Mouse (Mus musculus) limb, embryonic 11.5 days (tissue): ENCODE data around the gene Ttll12. TPM values are rescaled to one million over a fixed set of nuclear protein-coding genes. Genes with fewer than 3 reads are reported as not detected.

Experiments
- ATAC-seq: fragments of 200-750 bp; cut with Nextera tagmentation; 2 replicates; pipeline ENCODE4 v1.8.0; 2017; ENCODE audit warnings: low read depth; ENCODE audit not compliant: insufficient number of reproducible peaks, low FRiP score, low TSS enrichment
- DNase-seq: peaks from one replicate; pipeline ENCODE4 v3.0.0-alpha.2; 2015; ENCODE audit warnings: low spot score
- H3K27ac ChIP-seq: fragments of 300-500 bp; sonication (generic); replicated peaks from 2 replicates; pipeline ENCODE4 v1.5.1; 2014; ENCODE audit warnings: low read depth, mild to moderate bottlenecking, low read length
- H3K27me3 ChIP-seq: fragments of 300-500 bp; sonication (generic); 2 replicates; pipeline ENCODE4 v1.6.1; 2014; ENCODE audit warnings: mild to moderate bottlenecking, low read length, mixed read lengths; ENCODE audit not compliant: control insufficient read depth, insufficient read depth
- H3K36me3 ChIP-seq: fragments of 300-500 bp; sonication (generic); 2 replicates; pipeline ENCODE4 v1.6.1; 2014; ENCODE audit warnings: mild to moderate bottlenecking, low read length, moderate library complexity, mixed read lengths; ENCODE audit not compliant: control insufficient read depth, insufficient read depth
- H3K4me1 ChIP-seq: fragments of 300-500 bp; sonication (generic); 2 replicates; pipeline ENCODE4 v1.6.1; 2014; ENCODE audit warnings: low read length, mixed read lengths; ENCODE audit not compliant: control insufficient read depth, insufficient read depth
- H3K4me2 ChIP-seq: fragments of 300-500 bp; sonication (generic); 2 replicates; pipeline ENCODE4 v1.6.1; 2014; ENCODE audit warnings: low read depth, mild to moderate bottlenecking, moderate library complexity; ENCODE audit not compliant: severe bottlenecking
- H3K4me3 ChIP-seq: fragments of 300-500 bp; sonication (generic); 2 replicates; pipeline ENCODE4 v1.5.1; 2014; ENCODE audit warnings: low read depth, low read length
- H3K9ac ChIP-seq: fragments of 300-500 bp; sonication (generic); 2 replicates; pipeline ENCODE4 v1.6.1; 2014; ENCODE audit warnings: mild to moderate bottlenecking, low read length
- H3K9me3 ChIP-seq: fragments of 300-500 bp; sonication (generic); 2 replicates; pipeline ENCODE4 v1.6.1; 2016; ENCODE audit warnings: low read length; ENCODE audit not compliant: control insufficient read depth
- WGBS: fragments of 180-500 bp; shearing (Covaris S2); extraction: QIAGEN DNeasy Blood & Tissue Kit; methylation state at CpG from one replicate; pipeline ENCODE4 v1.1.7; 2014; 5-methylcytosine and 5-hydroxymethylcytosine counted together
- polyA plus RNA-seq: library from polyadenylated mRNA; unstranded; fragments of >200 nt; fragmentation: Nextera tagmentation; extraction: Ambion mirVana; gene quantifications from 2 replicates; pipeline ENCODE4 v1.2.1, GENCODE M21; 2014

Gene Ttll12
- 55.8 and 59.1 TPM in 2 replicates for polyA plus RNA-seq

DNA sequence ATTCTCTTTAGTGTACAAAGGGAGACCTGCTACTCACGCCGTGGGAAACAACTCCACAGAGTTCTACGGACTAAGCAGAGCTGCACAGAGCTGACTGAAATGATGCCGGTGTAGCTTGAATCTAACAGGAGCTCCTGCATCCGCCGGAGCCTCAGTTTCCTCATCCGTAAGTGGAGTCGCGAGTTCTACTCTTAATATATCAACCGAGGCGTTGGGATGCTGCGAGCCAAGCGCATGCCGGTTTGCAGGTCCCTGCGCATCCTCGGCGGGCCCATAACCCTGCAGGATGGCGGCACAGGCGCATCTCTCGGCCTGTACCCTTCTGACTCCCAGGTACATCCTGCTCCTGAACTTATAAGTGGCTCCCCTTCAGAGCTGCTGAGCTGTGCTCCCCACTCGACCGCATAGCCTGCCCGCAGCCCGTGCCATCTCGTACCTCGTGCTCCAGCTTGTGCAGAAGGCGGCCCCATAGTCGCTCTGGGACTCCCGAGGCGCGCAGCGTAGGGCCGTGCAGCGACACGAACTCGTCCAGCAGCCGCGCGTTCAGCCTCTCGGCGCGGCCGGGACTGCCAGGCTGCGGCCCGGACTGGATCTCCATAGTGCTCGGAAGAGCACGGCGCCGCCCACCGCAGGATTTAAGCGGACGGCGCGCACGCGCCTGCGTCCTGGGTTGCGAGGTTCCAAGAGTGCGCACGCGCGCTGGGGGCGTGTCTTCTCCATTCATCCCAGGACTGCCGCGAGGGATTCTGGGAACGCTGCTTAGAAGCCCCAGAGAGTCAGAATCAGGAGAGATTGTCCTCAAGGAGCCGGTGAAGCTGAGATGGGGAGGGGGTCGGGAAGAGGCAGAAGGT is at the start of gene Ttll12:
Ttll12 (minus strand) TSS at position 645 of the 851 bp plus-strand sequence.
- Histone ChIP-seq H3K4me2 (peak within 1 kb of the TSS; percentile 92), H3K27ac (peak within 1 kb of the TSS; percentile 30; the same call in 1 of the 2 replicates), H3K4me3 (peak within 1 kb of the TSS; percentile 87), H3K9ac (peak within 1 kb of the TSS; percentile 83), H3K36me3 (peaks cover 2% of the 10 kb centered on the region; the same call in 1 of the 2 replicates), H3K9me3 (no peaks in the 10 kb centered on the region), H3K27me3 (no peaks in the 10 kb centered on the region), H3K4me1 (peaks cover 11% of the 10 kb centered on the region)
- ATAC-seq (peak; percentile 86), DNase-seq (peak; percentile 97)
- under 1% methylated on average over 68 of the region's 68 CpGs for WGBS

DNA sequence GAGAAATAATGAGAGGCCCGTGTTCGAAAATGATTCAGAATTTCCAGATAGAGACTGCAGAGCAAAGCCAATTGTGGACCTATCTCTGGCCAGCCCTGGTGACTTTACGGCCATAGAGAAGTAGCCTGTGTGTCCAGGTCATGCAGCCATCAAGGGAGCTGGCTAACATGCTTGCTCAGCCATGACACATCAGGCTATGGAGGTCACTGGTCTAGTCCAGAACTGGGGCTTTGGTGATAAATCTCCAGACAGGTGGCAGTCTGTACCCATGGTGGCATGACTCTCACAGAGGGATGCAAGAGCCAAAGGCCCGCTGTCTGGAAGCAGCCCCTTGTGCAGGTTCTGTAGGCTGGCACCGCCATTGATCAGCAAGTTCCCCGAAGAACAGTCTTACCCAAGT is 47.6 kb upstream of the Ttll12 start:
- H3K9ac ChIP-seq, result no peak overlapping the region
- H3K4me2 ChIP-seq, result no peak overlapping the region
- H3K4me3 ChIP-seq, result no peak overlapping the region
- H3K4me1 ChIP-seq, result peaks cover 28% of the 10 kb centered on the region
- ATAC-seq (no peak), DNase-seq (no peak)
- peaks cover 3% of the 10 kb centered on the region; the same call in 1 of the 2 replicates for H3K36me3 ChIP-seq
- H3K27me3 ChIP-seq, result no peaks in the 10 kb centered on the region
- 96% methylated on average over 6 of the region's 6 CpGs for WGBS
- no peaks in the 10 kb centered on the region for H3K9me3 ChIP-seq
- H3K27ac ChIP-seq, result no peak overlapping the region

DNA sequence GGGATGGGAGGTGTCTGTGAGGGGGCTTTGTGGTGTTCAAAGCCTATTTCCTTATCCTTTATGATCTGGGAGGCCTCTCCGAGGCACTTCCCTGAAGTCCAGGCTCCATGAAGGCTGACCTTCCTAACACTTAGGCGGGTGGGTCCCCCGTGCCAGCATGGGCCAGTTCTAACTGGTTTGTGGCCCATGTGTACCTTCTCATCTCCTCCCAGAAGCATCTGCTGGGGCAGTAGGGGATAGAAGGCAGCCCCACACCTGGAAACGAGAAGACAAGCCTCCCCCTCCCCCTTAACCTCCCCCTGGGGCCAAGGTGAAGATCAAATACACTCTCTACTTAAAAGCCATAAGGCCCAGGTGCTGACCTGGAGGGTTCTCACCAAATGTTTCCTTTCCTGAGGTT is 45.3 kb upstream of the Ttll12 start:
- WGBS, result 4% methylated on average over 4 of the region's 4 CpGs
- peak; percentile 53 for DNase-seq

DNA sequence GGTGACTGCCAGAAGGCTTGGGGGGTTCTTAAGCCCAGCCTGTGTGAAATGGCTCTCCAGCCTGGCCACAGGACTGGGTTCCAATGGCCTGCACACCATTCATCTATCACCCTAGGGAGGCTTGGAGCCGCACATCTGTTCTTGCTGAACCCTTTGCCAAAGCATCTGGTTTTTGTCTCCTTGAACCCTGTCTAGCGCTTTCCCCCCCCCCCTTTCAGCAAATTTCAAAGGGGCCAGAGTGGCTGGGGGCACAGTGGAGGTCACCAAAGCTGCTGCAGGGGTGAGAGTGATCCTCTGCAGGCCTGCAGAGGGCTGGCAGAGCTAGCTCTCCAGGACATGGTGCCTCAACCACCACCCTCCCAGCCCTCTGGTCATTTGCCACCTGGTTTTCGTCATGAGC is 44.2 kb upstream of the Ttll12 start:
- Histone ChIP-seq H3K4me1 (peaks cover 30% of the 10 kb centered on the region), H3K4me3 (no peak overlapping the region), H3K27ac (peak overlapping the region; percentile 64; the same call in 1 of the 2 replicates), H3K9me3 (no peaks in the 10 kb centered on the region), H3K4me2 (no peak overlapping the region), H3K27me3 (no peaks in the 10 kb centered on the region), H3K9ac (no peak overlapping the region), H3K36me3 (0 out of 2 replicates have a peak, but pooled peaks cover 2% of the 10 kb centered on the region)
- whole genome bisulfite sequencing, result 8% methylated on average over 3 of the region's 3 CpGs
- ATAC-seq, result peak; percentile 82
- DNase-seq, result peak; percentile 85

More for the DNA sequence above, 45.3 kb upstream of the Ttll12 start:
- Histone ChIP-seq H3K9me3 (no peaks in the 10 kb centered on the region), H3K4me1 (peaks cover 30% of the 10 kb centered on the region), H3K9ac (no peak overlapping the region), H3K4me3 (no peak overlapping the region), H3K27me3 (no peaks in the 10 kb centered on the region), H3K4me2 (no peak overlapping the region), H3K36me3 (0 out of 2 replicates have a peak, but pooled peaks cover 2% of the 10 kb centered on the region), H3K27ac (peak overlapping the region; percentile 68)
- no peak for ATAC-seq

DNA sequence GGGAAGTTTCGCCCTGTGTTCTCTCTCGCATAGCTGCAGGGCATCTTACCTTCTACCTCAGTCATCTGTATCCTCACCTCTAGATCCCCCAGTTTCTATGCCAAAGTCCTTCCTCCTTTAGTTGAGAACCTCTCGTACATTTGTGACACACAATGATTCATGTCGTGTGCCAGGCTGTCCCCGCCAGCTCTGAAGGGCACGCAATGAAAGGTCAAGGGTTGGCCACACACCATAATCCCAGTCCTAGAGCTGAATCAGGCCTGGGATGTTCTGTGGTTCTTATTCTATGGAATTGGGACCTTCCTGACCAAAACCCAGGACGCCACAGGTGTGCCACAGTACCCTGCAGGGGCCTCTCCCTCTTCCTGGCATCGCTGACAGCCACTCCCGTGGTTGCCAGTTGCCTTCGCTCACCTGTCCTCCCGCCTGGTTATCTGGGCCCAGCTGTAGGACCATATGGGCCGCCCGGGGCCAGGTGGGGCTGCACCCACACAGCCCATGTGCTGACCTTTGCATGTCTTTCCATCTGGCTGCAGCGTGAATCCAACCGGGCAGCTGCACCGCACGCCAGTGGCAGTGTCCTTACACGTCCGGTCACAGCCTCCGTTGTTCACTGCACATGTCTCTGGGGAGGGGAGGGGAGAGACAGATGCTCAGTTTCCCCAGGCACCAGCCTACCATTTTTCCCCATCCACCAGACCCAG is 43.4 kb upstream of the Ttll12 start:
- H3K4me3 ChIP-seq, result no peak overlapping the region
- H3K4me2 ChIP-seq, result no peak overlapping the region
- 35% methylated on average over 20 of the region's 20 CpGs for WGBS
- H3K27me3 ChIP-seq, result no peaks in the 10 kb centered on the region
- 0 out of 2 replicates have a peak, but pooled peaks cover under 1% of the 10 kb centered on the region for H3K36me3 ChIP-seq
- ATAC-seq (no peak), DNase-seq (peak; percentile 62)
- H3K9me3 ChIP-seq, result no peaks in the 10 kb centered on the region
- 0 out of 2 replicates have a peak overlapping the region, but pooled peaks have one; percentile 22 for H3K9ac ChIP-seq
- peak overlapping the region; percentile 64; the same call in 1 of the 2 replicates for H3K27ac ChIP-seq
- peaks cover 30% of the 10 kb centered on the region for H3K4me1 ChIP-seq

DNA sequence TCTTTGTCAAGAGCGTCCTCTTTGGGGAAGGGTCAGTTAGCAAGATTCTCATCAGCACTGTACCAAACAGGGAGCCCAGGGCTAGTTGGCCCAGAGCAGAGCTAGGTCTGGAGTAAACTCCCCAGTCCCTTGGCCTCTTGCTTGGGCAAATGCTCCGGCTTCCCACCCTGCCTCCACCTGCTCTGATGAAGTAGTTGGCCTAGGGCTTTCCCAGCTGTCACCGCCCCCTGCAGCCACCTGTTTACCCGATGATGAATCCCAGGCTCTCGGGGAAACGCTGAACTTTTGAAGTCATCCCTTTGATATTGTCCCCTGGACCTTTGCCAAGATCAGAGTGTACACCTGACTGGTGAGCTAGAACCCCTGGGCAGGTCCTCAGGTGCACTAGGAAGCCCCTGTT is 41.8 kb upstream of the Ttll12 start:
- Histone ChIP-seq H3K27ac (no peak overlapping the region), H3K4me2 (peak overlapping the region; percentile 7; the same call in 1 of the 2 replicates), H3K27me3 (no peaks in the 10 kb centered on the region), H3K9ac (no peak overlapping the region), H3K4me1 (peaks cover 30% of the 10 kb centered on the region), H3K9me3 (no peaks in the 10 kb centered on the region), H3K36me3 (no peaks in the 10 kb centered on the region; the same call in 1 of the 2 replicates), H3K4me3 (no peak overlapping the region)
- ATAC-seq (no peak), DNase-seq (no peak)
- 50% methylated on average over 6 of the region's 6 CpGs for WGBS

DNA sequence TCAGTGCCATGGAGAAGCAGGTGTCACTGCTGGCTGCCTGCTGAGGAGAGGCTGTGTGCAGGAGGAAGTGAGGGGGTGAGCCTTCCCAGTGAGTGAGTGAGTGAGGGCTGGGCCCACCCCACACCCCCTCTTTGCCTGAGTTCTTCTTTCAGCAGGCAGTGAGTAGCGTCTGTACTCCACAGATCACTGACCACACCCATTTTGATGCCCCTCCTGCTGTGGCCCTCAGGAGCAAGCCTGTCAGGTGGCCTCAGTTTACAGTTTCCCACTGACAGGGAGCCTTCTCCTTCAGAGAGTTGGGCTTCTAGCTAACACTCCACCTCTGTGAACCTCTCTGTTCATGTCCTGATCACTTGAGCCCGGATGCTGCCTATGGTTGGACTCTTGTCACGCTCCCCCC is 40.3 kb upstream of the Ttll12 start:
- peaks cover under 1% of the 10 kb centered on the region; the same call in 1 of the 2 replicates for H3K9me3 ChIP-seq
- DNase-seq, result no peak
- ATAC-seq, result no peak
- 60% methylated on average over 3 of the region's 3 CpGs for WGBS
- no peak overlapping the region for H3K4me3 ChIP-seq
- no peak overlapping the region; the same call in 1 of the 2 replicates for H3K9ac ChIP-seq
- peaks cover 22% of the 10 kb centered on the region for H3K4me1 ChIP-seq
- H3K4me2 ChIP-seq, result no peak overlapping the region
- H3K27me3 ChIP-seq, result no peaks in the 10 kb centered on the region
- H3K36me3 ChIP-seq, result peaks cover under 1% of the 10 kb centered on the region; the same call in 1 of the 2 replicates
- H3K27ac ChIP-seq, result no peak overlapping the region

DNA sequence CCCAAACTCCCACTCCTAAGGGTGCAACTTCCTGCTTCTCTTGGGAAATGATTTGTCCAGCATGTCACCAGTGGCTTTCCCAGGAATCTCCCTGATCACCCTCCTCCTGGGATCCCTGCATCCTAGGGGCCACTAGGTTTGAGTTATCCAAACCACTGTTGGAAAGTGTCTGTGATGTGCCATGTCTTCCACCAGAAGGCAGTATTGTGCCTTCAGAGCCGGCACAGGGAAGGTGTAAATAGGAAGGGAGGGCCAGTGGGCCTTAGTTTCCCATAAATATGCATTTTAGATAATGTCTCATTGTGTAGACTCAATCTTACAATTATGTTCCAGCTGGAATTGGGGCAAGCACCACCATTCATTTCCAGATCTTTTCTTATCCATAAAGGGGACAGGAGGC is 39.1 kb upstream of the Ttll12 start:
- WGBS, result 24% methylated on average over 1 of the region's 1 CpGs
- H3K36me3 ChIP-seq, result peaks cover 7% of the 10 kb centered on the region

More for the DNA sequence above, 39.1 kb upstream of the Ttll12 start:
- Histone ChIP-seq H3K4me1 (peaks cover 10% of the 10 kb centered on the region), H3K9ac (no peak overlapping the region), H3K4me3 (no peak overlapping the region), H3K27ac (no peak overlapping the region), H3K4me2 (no peak overlapping the region), H3K27me3 (no peaks in the 10 kb centered on the region), H3K9me3 (peaks cover 6% of the 10 kb centered on the region; the same call in 1 of the 2 replicates)
- no peak for DNase-seq
- no peak for ATAC-seq
